Mouse (Mus musculus) erythroblast, embryonic 14.5 days (primary cell): ENCODE data around the gene Adcy4.

Experiments used
- GATA1 ChIP-seq: IDR thresholded peaks from 2 replicates; pipeline ENCODE4 v1.6.1; 2012; ENCODE audit warnings: low read length, inconsistent platforms, mixed read lengths
- TAL1 ChIP-seq: IDR thresholded peaks from 3 replicates; pipeline ENCODE4 v1.6.1; 2012; ENCODE audit warnings: low read length, inconsistent platforms, mixed read lengths

GRCm38 (mm10) chr14:55825216-55826051 lies 41.5 kb upstream of the Adcy4 start:
- TF ChIP-seq GATA1 (no peak), TAL1 (no peak)
